Mouse (Mus musculus): Measurements from ENCODE around the gene Lepr. TPM values are rescaled to one million over a fixed set of nuclear protein-coding genes. Genes with fewer than 3 reads are reported as not detected.

The Lepr gene
- polyA plus RNA-seq, 1 experiment from 2014 or later, result 3.0 TPM

DNA sequence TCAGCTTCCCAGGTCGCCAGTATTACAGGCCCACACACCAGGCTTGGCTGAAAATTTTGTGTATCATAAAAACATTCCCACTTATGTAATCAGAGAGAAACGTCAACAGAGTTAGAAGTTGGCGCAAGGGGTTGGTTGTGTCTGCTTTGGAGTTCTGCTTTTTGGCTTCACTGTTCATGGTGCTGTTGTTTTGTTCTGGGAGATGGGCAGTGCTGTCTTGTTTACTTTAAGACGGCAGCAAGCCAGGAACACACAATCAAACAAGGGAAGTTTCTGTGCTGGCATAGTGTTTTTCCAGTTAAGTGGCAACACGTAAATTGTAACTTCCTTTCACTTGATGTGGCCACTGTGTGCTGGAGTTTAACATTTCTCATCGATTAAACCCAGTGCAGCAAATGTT is 22.7 kb upstream of the Lepr start:
- no peaks in the 10 kb centered on the region for H3K36me3 ChIP-seq
- no peak overlapping the region for H3K4me2 ChIP-seq
- no peaks in the 10 kb centered on the region for H3K9me3 ChIP-seq
- no peak overlapping the region for H3K9ac ChIP-seq
- H3K4me1 ChIP-seq, result no peaks in the 10 kb centered on the region
- no peak overlapping the region for H3K27ac ChIP-seq
- 61% methylated on average over 6 of the region's 6 CpGs for WGBS
- no peaks in the 10 kb centered on the region for H3K27me3 ChIP-seq (replicated peaks)
- no peak overlapping the region for H3K4me3 ChIP-seq (replicated peaks)
- no peak for ATAC-seq (ENCODE audit: insufficient read depth, low FRiP score, low read depth)

DNA sequence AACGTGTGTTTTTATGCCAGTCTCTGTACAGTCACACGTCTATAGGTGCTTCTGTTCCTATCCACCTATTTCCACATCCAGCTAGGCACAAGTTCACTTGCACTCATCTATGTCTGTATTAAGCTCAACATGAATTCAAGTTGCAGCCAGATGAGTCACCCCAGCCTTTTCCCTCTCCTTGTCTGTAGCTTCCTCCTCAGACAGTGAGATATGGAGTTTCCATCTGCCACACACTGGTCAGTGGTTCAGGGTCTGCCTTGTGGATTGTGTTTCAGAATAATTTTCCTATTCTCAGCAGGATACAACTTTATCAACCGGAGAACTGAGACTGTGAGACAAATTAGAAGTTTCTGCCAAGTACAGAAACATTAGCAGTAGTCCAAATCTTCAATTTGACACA is 20.0 kb upstream of the Lepr start:
- no peak for ATAC-seq (ENCODE audit: insufficient read depth, low FRiP score, low read depth)
- WGBS, result 83% methylated on average over 3 of the region's 3 CpGs

DNA sequence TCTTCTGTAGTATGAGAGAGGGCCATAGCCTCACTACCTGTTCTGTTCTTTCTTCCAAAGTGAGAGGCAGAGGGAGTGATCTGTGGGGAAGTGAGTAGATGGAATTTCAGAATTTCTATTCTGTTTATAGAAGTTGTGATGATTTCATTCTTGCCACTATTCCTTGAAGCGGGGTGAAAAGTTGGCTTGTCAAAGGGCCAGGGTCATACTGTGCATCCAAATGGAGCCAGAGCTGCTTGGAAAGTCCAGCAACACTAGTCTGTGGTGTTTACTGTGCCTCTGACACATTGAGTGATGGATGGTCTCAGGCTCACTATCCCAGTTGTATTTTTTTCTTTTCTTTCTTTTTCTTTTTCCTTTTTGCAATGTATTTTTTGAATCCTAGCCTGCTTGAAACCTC is 17.8 kb upstream of the Lepr start:
- Histone ChIP-seq H3K4me3 (replicated peaks) (no peak overlapping the region), H3K9ac (no peak overlapping the region), H3K4me1 (no peaks in the 10 kb centered on the region), H3K9me3 (no peaks in the 10 kb centered on the region), H3K36me3 (no peaks in the 10 kb centered on the region), H3K27ac (no peak overlapping the region), H3K27me3 (replicated peaks) (no peaks in the 10 kb centered on the region), H3K4me2 (no peak overlapping the region)
- ATAC-seq (ENCODE audit: insufficient read depth, low FRiP score, low read depth), result no peak
- WGBS, result 53% methylated on average over 1 of the region's 1 CpGs

More for the DNA sequence above, 20.0 kb upstream of the Lepr start:
- no peaks in the 10 kb centered on the region for H3K9me3 ChIP-seq
- H3K4me3 ChIP-seq (replicated peaks), result no peak overlapping the region
- H3K27me3 ChIP-seq (replicated peaks), result no peaks in the 10 kb centered on the region
- H3K9ac ChIP-seq, result no peak overlapping the region
- H3K4me1 ChIP-seq, result no peaks in the 10 kb centered on the region
- no peak overlapping the region for H3K27ac ChIP-seq
- H3K4me2 ChIP-seq, result no peak overlapping the region
- H3K36me3 ChIP-seq, result no peaks in the 10 kb centered on the region

DNA sequence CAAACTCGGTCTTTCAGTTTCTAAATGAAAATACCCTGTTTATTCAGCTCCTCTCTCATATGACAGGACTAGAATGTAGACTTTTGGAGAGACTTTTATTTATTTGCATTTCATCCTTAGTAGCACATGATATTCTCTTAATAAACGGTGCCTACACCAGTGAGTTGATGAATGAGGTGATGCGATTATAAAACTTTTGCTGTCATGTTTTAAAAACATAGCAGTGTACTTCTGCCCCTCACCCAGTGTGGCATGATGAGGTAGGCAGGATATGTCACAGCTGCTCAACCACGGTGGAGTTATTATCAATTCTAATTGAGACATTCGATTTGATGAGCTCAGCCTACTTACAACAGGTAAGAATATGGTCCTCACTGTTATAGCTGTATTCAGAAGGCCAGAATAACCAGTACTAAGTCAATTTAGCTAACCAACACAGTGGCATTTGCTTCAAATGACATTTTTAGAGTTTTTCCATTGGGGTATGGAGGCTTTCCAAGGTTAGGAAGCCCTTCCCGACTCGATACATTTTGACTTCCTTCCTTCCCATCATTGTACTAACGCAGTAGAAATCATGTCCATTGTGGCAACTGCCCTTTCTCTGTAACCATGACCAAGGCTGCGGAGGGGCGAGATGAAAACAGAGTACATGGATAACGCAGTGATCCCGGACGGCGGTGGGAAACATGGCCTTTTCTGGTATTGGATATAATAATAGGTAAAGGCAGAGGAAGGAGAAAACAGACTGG is 16.1 kb upstream of the Lepr start:
- no peak overlapping the region for H3K4me2 ChIP-seq
- no peaks in the 10 kb centered on the region for H3K9me3 ChIP-seq
- H3K4me1 ChIP-seq, result no peaks in the 10 kb centered on the region
- H3K27me3 ChIP-seq (replicated peaks), result no peaks in the 10 kb centered on the region
- WGBS, result 82% methylated on average over 14 of the region's 14 CpGs
- no peak for ATAC-seq (ENCODE audit: insufficient read depth, low FRiP score, low read depth)
- H3K4me3 ChIP-seq (replicated peaks), result no peak overlapping the region
- no peak overlapping the region for H3K9ac ChIP-seq
- no peaks in the 10 kb centered on the region for H3K36me3 ChIP-seq
- H3K27ac ChIP-seq, result no peak overlapping the region

DNA sequence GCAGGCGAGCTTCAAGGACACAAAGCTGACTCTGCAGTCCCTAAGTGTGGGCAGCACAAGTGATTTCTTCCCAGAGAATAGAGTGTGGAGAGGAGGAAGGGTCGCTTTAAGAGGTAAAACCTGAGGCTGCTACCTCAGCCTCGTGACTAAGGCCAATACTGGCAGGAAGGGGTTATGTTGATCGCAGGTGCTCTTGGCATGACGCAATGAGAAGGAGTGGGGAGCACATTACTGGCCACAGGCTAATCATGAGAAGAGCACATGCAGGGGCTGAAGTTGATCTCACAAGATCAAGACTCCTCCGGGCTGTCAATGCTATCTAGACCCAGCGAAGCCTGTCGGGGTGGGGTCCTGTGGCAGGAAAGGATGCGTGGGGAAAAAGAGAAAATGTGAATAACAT is 11.9 kb upstream of the Lepr start:
- H3K4me1 ChIP-seq, result no peaks in the 10 kb centered on the region
- no peak overlapping the region for H3K27ac ChIP-seq
- H3K9ac ChIP-seq, result no peak overlapping the region
- no peak for ATAC-seq (ENCODE audit: insufficient read depth, low FRiP score, low read depth)
- no peaks in the 10 kb centered on the region for H3K9me3 ChIP-seq
- H3K4me2 ChIP-seq, result no peak overlapping the region
- WGBS, result 81% methylated on average over 9 of the region's 9 CpGs
- no peaks in the 10 kb centered on the region for H3K27me3 ChIP-seq (replicated peaks)
- H3K36me3 ChIP-seq, result no peaks in the 10 kb centered on the region
- H3K4me3 ChIP-seq (replicated peaks), result no peak overlapping the region

DNA sequence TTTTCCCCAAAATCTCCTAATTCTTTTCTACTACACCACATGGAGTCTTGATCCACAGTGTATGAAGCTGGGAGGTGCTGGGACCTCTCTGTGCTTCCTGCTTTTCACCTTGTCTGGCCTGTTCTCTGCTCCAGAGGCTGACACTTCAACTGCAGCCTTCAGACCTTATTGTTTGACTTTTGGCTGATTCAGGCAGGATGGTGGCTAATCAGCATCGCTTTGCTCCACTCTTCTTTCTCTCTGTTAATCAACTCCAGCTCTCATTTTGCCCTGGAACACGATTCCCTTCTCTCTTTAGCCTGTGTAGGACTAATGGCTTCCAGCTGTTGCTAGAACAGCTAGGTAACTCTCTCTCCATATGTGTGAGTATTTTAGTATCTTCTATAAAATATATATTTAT is 10.0 kb upstream of the Lepr start:
- WGBS, result 45% methylated on average over 2 of the region's 2 CpGs
- Histone ChIP-seq H3K4me2 (no peak overlapping the region), H3K27me3 (replicated peaks) (no peaks in the 10 kb centered on the region), H3K9me3 (no peaks in the 10 kb centered on the region), H3K9ac (no peak overlapping the region), H3K27ac (no peak overlapping the region), H3K4me3 (replicated peaks) (no peak overlapping the region), H3K4me1 (no peaks in the 10 kb centered on the region), H3K36me3 (no peaks in the 10 kb centered on the region)
- no peak for ATAC-seq (ENCODE audit: insufficient read depth, low FRiP score, low read depth)

DNA sequence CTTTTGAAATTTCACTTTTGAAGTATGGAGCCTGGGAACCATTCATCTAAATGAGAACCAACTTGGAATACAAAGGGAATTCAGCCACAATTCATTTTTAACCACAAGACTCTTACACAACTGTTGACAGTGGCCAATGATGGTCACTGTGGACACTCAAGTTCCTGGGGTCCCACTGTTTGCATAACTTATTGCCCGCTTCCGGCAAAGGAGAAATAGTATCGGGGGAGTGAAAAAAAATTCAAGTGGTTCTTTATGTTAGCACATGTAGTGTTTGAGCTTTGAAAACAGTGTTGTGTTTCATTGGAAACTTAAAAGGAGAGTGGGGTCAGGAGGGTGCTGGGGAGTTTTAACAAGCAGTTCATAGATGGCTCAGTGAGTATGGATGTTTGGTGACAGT is 9.3 kb upstream of the Lepr start:
- WGBS, result 61% methylated on average over 3 of the region's 3 CpGs
- Histone ChIP-seq H3K9me3 (no peaks in the 10 kb centered on the region), H3K27me3 (replicated peaks) (no peaks in the 10 kb centered on the region), H3K27ac (no peak overlapping the region), H3K4me2 (no peak overlapping the region), H3K36me3 (no peaks in the 10 kb centered on the region), H3K4me3 (replicated peaks) (no peak overlapping the region), H3K4me1 (no peaks in the 10 kb centered on the region), H3K9ac (no peak overlapping the region)
- ATAC-seq (ENCODE audit: insufficient read depth, low FRiP score, low read depth), result no peak

DNA sequence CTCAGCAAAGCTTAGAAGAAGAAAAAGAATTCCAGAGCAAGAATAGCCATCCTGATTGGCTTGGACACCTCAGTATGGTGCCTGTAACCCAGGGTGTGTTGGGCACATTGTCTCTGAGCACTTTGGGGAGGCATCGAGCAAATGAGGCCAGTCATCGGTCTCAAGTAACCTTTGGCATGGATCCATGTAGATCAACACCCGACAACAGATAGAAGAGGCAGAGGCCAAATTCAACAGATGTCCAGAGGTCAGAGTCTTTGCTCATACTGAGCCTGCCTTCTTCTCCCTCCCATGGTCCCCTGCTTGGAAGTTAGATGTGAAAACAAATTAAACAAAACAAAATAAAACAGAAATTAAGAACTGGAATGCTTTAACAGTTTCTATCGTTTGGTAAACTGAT is 6.8 kb upstream of the Lepr start:
- WGBS, result 75% methylated on average over 4 of the region's 4 CpGs
- Histone ChIP-seq H3K27ac (no peak overlapping the region), H3K4me1 (no peaks in the 10 kb centered on the region), H3K4me2 (no peak overlapping the region), H3K9ac (no peak overlapping the region), H3K9me3 (no peaks in the 10 kb centered on the region), H3K4me3 (replicated peaks) (no peak overlapping the region), H3K27me3 (replicated peaks) (no peaks in the 10 kb centered on the region), H3K36me3 (no peaks in the 10 kb centered on the region)
- ATAC-seq (ENCODE audit: insufficient read depth, low FRiP score, low read depth), result no peak

DNA sequence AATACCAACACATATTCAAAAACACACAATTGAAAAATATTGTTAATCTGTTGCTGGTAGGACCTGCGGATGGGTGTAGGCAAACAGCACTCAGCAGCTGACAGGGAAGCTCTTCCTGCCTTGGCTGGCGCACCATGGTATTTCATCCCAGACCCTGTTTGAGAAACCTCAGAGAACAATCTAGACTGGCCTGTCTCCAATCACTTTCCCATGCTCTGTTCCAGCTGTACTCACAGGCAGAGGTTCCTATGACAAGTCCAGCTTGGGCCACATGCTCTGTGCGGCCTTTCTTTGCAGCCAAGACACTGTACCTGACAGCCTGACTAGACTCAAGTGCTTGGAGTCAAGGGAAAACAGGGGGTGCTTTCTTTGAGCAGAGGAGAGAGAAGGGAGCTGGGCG is 6.1 kb upstream of the Lepr start:
- no peaks in the 10 kb centered on the region for H3K4me1 ChIP-seq
- no peaks in the 10 kb centered on the region for H3K36me3 ChIP-seq
- no peak overlapping the region for H3K4me3 ChIP-seq (replicated peaks)
- no peak overlapping the region for H3K4me2 ChIP-seq
- WGBS, result 93% methylated on average over 4 of the region's 4 CpGs
- no peak overlapping the region for H3K27ac ChIP-seq
- no peak for ATAC-seq (ENCODE audit: insufficient read depth, low FRiP score, low read depth)
- H3K27me3 ChIP-seq (replicated peaks), result no peaks in the 10 kb centered on the region
- H3K9me3 ChIP-seq, result no peaks in the 10 kb centered on the region
- no peak overlapping the region for H3K9ac ChIP-seq

DNA sequence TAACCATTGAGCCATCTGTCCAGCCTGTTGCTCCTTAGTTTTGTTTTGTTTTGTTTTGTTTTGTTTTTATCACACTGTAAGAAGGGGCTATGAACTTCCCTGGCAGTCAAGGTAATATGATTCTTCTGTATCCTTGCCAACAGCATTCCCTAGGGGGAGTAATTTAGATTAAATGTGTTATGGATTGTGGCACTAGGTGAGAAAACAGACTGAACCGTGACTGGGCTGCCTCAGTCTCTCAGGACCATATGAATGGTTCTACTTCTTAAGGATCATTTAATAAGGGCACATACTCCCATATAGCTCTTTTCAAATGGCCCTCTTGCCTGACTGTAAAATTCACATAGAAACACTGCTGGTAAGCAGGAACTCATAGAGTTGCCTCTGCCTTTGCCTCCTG is 4.6 kb upstream of the Lepr start:
- H3K9me3 ChIP-seq, result no peaks in the 10 kb centered on the region
- peaks cover 3% of the 10 kb centered on the region; the same call in 1 of the 2 replicates for H3K4me1 ChIP-seq
- H3K4me3 ChIP-seq (replicated peaks), result no peak overlapping the region
- H3K27ac ChIP-seq, result no peak overlapping the region
- ATAC-seq (ENCODE audit: insufficient read depth, low FRiP score, low read depth), result no peak
- WGBS, result 16% methylated on average over 1 of the region's 1 CpGs
- H3K9ac ChIP-seq, result no peak overlapping the region
- H3K27me3 ChIP-seq (replicated peaks), result 0 out of 2 replicates have a peak, but pooled peaks cover 7% of the 10 kb centered on the region
- H3K36me3 ChIP-seq, result no peaks in the 10 kb centered on the region
- H3K4me2 ChIP-seq, result no peak overlapping the region

DNA sequence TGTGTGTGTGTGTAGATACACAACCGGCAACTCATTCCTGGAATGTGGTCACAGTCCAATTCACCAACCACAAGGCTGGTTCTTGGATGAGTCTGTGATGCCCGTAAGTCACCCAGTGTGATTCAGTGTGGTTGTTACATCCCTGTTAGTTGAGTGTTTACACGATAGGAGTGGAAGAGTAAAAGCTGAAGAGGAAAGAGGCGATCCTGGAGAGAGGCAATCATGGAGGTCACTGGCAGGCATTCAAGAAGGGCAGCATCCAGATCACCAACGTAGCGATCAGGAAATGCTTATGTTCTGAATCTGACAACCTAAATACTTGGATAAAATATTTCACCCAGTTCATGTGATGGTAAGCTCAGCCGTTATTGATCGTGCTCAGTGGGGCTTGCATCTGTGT is 1.9 kb upstream of the Lepr start:
- H3K4me2 ChIP-seq, result no peak overlapping the region
- WGBS, result 77% methylated on average over 8 of the region's 8 CpGs
- H3K27ac ChIP-seq, result no peak overlapping the region
- no peak for ATAC-seq (ENCODE audit: insufficient read depth, low FRiP score, low read depth)
- peaks cover 6% of the 10 kb centered on the region; the same call in 1 of the 2 replicates for H3K4me1 ChIP-seq
- H3K36me3 ChIP-seq, result no peaks in the 10 kb centered on the region
- H3K9ac ChIP-seq, result no peak overlapping the region
- no peak overlapping the region for H3K4me3 ChIP-seq (replicated peaks)
- 0 out of 2 replicates have a peak, but pooled peaks cover 7% of the 10 kb centered on the region for H3K27me3 ChIP-seq (replicated peaks)
- no peaks in the 10 kb centered on the region for H3K9me3 ChIP-seq

DNA sequence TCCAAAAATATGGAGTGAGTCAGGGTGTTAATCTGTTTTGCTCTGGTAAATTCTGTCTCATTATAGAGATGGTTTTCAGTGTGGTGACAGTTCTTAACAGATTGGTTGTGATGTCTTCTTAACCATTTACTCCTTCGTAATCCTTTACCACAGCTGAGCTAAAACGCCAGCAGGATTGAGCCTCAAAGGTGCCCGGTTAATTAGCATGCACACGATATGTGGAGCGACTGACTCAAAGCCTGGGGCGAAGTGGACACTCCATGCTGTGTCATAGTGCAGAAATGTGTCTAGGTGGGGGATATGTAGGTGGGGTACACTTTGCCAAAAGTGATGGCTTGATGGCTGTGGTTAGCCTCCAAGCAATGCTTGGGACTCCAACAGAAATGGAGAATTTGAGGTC is 1.4 kb upstream of the Lepr start:
- ATAC-seq (ENCODE audit: insufficient read depth, low FRiP score, low read depth), result no peak
- H3K27ac ChIP-seq, result no peak overlapping the region
- H3K9ac ChIP-seq, result no peak overlapping the region
- H3K27me3 ChIP-seq (replicated peaks), result 0 out of 2 replicates have a peak, but pooled peaks cover 7% of the 10 kb centered on the region
- no peaks in the 10 kb centered on the region for H3K36me3 ChIP-seq
- no peak overlapping the region for H3K4me3 ChIP-seq (replicated peaks)
- H3K4me1 ChIP-seq, result peaks cover 6% of the 10 kb centered on the region; the same call in 1 of the 2 replicates
- no peaks in the 10 kb centered on the region for H3K9me3 ChIP-seq
- no peak overlapping the region for H3K4me2 ChIP-seq
- WGBS, result 81% methylated on average over 6 of the region's 6 CpGs
